ENCODE assay signal across 16 mouse cellular contexts in genomic region chr2:166899161-166899560, GRCm38 (mm10).
"Had no signal": no experiment of that assay in that cellular context is flagged by ENCODE, and none has a peak within 500 bp of the region (broad histone marks: within the 10 kb centered on the region; RNA-seq: fewer than 3 reads in every experiment).

No protein-coding gene starts in this region.

- H3K4me1 ChIP-seq: liver, embryonic 15.5 days; midbrain, embryonic 12.5 days had no signal

- H3K9me3 ChIP-seq: limb, embryonic 12.5 days; liver, embryonic 15.5 days; megakaryocyte, embryonic 14.5 days; midbrain, embryonic 12.5 days had no signal

- ATAC-seq: lung, postnatal 0 days had no signal

- H3K4me2 ChIP-seq: limb, embryonic 12.5 days; liver, embryonic 15.5 days; midbrain, embryonic 12.5 days had no signal

- H3K27ac ChIP-seq: kidney, postnatal 0 days; limb, embryonic 12.5 days; liver, embryonic 15.5 days; midbrain, embryonic 12.5 days had no signal

- DNase-seq: kidney, adult 11 months; kidney, adult 9 months; kidney, postnatal 36 days; layer of hippocampus, adult 9-11 months; layer of hippocampus, postnatal 36 days; liver; lung, adult 2 months; lung, postnatal 36 days; right cerebral cortex, postnatal 14 days; thymus, postnatal 14 days had no signal

- H3K27me3 ChIP-seq: limb, embryonic 12.5 days; liver, embryonic 15.5 days; megakaryocyte, embryonic 14.5 days; midbrain, embryonic 12.5 days had no signal

- H3K4me3 ChIP-seq: limb, embryonic 12.5 days; liver, embryonic 15.5 days; megakaryocyte, embryonic 14.5 days; midbrain, embryonic 12.5 days had no signal

- H3K9ac ChIP-seq: limb, embryonic 12.5 days; liver, embryonic 15.5 days; midbrain, embryonic 12.5 days had no signal
